Mouse (Mus musculus) c-Kit-negative CD71-positive TER-119-positive erythroid progenitor cells, embryonic 14.5 days (primary cell): ENCODE results near the gene Klrb1.

Experiments used
- DNase-seq: peaks from one replicate; pipeline ENCODE4 v3.0.0-alpha.2; 2013; ENCODE audit warnings: low read depth, low spot score

Klrb1 gene

DNA sequence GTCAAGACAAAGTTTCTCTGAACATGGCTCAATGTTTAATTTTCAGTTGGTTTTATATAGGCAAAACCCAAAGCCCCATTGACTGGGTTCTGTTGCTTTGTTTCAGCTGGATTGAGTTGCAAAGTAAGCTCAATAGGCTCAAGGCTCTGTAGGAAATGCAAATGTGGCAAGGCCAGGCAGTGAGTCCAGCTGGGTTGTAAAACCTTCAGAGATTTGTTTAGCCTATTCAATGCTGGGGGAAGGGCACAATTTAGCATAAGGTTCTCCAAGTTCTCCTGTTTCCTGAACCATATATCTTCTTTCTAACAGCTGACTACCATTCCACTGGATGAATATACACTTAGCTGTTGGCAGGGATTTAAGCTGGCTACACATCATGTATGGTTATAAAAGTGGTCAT, 12.0 kb upstream of the Klrb1 start:
- no peak for DNase-seq

DNA sequence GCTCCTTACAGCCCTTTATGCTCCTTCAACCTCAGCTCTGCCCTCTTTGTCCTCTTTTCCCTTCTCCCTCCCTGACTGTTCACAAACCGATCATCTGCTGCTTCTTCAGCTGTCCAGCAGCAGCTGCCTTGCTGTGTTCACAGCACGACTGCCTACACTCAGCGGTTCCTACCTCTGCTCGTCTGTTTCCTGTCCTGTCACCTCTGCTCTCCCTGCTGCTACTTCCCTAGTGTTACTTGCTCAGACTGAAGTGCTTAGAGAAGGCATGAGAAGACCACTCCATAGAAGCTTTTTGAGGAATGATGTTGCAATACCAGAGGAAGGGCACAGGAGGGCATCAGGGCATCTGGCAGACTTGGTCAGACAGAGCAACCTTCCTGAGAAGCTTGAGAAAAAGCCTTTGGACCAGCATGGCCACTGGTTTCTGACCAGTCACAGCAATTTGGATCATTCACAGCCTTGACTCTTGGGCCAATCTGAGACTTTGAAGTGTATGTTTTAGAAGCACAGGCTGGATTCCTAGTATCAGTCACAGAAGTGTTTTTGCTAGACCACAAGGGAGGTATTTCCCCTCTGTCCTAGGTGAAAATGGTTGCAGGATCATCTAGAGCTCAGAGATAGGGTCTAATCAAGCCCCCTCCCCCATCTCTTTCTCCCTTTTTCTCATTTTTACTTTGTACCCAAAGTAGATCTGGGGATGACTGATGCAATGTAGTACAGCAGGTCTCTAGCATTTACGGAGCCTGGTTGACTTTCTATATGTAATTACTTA, 11.2 kb upstream of the Klrb1 start:
- no peak for DNase-seq

DNA sequence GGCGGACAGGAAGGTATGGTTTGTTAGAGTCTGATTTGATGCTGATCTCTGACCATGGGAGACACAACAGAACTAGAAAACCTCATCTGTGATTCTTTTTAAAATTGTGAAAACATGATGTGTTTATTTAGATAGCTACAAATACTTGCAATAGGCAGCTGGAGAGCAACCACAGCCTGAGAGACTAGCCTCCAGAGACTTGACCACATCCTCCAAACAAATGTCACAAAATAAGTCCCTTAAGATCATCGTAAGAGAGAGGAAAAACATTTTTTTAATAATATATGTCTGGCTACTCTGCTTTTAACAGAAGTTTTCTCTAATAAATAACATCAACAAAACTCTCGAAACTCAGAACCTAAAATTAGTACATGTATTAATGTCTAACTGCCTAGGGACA, 9.2 kb upstream of the Klrb1 start:
- DNase-seq, result no peak

DNA sequence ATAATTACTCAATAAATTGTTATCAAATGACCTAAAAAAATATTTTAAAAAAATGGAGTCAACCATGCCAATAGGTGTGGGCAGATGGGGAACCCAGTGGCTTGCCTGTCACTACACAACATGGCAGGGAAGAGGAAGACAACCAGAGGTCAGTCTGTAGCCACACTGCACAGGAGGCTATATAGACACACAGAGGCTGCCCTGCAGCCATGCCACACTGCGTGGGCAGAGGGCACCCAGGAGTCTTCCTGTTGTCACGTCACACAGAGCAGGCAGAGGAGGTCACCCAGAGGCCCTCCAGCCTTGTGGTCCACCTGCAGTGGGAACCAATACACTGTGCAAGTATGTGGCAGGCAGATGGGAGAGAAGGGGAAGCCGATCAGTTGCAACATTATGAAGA, 21.2 kb downstream of the Klrb1 start:
- DNase-seq, result no peak

DNA sequence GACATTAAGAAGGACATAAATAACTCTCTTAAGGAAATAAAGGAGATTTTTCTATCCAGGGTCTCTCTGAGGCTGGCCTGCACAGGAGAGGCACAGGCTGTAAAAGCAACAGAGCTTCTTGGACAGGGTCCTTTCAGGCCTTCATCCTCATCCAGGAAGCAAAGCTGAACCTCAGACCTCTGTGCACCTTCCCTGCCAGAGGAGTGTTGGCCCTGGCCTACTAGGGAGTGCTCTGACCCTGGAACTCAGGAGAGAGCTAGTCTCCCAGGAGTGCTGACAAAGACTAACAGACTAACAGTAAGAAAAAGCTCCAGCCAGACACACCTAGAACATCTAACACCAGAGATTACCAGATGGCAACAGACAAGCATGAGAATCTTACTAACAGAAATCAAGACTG, 43.3 kb downstream of the Klrb1 start:
- DNase-seq, result no peak

DNA sequence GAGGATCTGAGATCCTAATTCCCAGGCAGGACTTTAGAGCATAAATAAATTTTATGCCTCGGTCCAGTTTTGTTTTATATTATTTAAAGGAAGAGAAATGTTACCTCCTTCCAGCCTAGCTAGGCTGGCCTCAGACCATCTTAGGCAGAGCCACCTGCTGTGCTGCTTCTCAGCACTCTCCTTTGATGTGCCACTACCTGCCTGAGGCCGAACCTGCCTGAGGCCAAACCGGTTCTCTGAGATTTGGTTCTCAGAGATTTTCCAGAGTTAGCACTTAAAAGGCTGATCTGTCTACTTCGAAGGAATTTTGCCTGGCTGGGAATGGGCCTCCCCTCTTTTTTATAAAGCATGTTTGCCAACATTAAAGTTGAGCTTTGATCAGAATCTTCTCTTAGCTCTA, 52.9 kb downstream of the Klrb1 start:
- no peak for DNase-seq

DNA sequence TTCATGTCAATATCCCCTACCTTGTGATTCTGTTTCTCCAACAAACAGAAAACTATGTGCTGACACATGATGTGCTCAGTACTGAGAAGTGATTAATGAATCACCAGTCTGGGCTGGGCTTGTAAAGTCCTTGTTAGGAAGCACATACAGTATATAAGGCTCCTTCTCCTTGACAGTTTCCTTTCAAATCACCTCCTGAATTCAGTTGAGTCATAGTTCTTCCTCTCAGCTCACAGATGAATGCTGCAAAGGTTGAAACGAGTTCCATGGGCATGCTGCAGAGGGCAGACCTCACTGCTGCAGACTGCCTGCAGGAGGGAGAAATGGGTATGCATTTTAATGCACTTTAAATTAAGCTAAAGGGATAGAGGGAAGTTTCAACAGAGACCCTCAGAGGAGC, 60.7 kb downstream of the Klrb1 start, which contains the start of gene Clec2h:
TSS of gene Clec2h (plus strand) at position 180 of the 400 bp plus-strand sequence.
- no peak for DNase-seq

DNA sequence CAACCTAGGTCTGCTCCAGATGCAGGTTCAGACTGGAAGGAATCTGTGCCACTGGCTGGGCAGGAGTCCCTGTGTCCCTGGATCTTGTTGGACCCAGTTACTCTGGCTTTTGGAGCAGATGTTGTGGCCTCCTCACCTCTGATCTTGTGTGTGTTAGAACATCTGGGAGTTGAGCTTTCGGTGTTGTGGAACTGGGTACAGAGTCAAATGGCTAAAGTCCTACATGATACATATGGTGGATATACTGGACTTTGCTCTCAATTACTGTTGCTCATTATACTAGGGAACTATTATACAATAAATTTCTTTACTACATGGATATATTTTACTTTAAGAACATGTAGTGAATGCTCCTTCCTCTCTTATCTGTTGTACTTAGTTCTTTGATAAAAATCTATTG, 61.6 kb downstream of the Klrb1 start:
- DNase-seq, result no peak
